Mouse (Mus musculus) neural tube, embryonic 11.5 days (tissue): Measurements from ENCODE around the gene Pla2g4c. TPM values are rescaled to one million over a fixed set of nuclear protein-coding genes. Genes with fewer than 3 reads are reported as not detected.

Experiments used
- polyA plus RNA-seq: library from polyadenylated mRNA; unstranded; fragments of >200 nt; fragmentation: Nextera tagmentation; extraction: Ambion mirVana; gene quantifications from 2 replicates; pipeline ENCODE4 v1.2.1, GENCODE M21; 2014

The Pla2g4c gene
- polyA plus RNA-seq, 1 experiment from 2014 or later = 1.1 TPM

Other genes with a start within 250 kb of the Pla2g4c start
- gene Vmn1r85, start 229.5 kb upstream of the Pla2g4c start, polyA plus RNA-seq = not detected in 2 replicates
- not detected in 2 replicates for gene Vmn1r86, start 204.7 kb upstream of the Pla2g4c start, polyA plus RNA-seq
- gene Vmn1r87, start 184.5 kb upstream of the Pla2g4c start, polyA plus RNA-seq = not detected in 2 replicates
- gene Vmn1r88, start 165.1 kb upstream of the Pla2g4c start, polyA plus RNA-seq = not detected in 2 replicates
- not detected in 2 replicates for gene Vmn1r89, start 111.6 kb upstream of the Pla2g4c start, polyA plus RNA-seq
- gene Lig1, start 47.4 kb upstream of the Pla2g4c start, polyA plus RNA-seq = 121 and 126 TPM in 2 replicates
- 4.7 and 9.0 TPM in 2 replicates for gene Zswim9, start 45.9 kb upstream of the Pla2g4c start, polyA plus RNA-seq
- gene Cabp5, start 73.5 kb downstream of the Pla2g4c start, polyA plus RNA-seq = 0.26 TPM in 1 of 2 replicates, not detected in the other
- not detected in 2 replicates for gene Bsph1, start 126.2 kb downstream of the Pla2g4c start, polyA plus RNA-seq
- not detected in 2 replicates for gene Bsph2, start 246.4 kb downstream of the Pla2g4c start, polyA plus RNA-seq